Mouse (Mus musculus) heart, postnatal 36 days (tissue): Measurements from ENCODE around the gene Lck. TPM values are rescaled to one million over a fixed set of nuclear protein-coding genes. Genes with fewer than 3 reads are reported as not detected.

Experiments used
- DNase-seq, 2 experiments: peaks; one replicate each; pipeline ENCODE4 v3.0.0; 2021 to 2022
- intact Hi-C: fragments of 180-260 bp; cut with DNase I; formaldehyde crosslinking; loops from one replicate; pipeline ENCODE4 v1.15.1; 2025
- total RNA-seq, 2 experiments: library from RNA; stranded (reverse); gene quantifications; 2 replicates each; pipeline ENCODE4 v1.2.3; 2021

Gene Lck
- total RNA-seq, result 1 to 10 TPM in 1 of 2 experiments, under 1 TPM in 1; 0.72 to 1.5 TPM

- DNase-seq, result no peak
- intact Hi-C loops, result no loop called here
Measured at GRCm38 (mm10) chr4:129573430-129573829, at the start of gene Lck. Lck (minus strand) TSS chr4:129573641.

- intact Hi-C loops, result no loop called here
Measured at GRCm38 (mm10) chr4:129622803-129623535, 49.5 kb upstream of the Lck start.

GRCm38 (mm10) chr4:129622120-129622802 is 48.8 kb upstream of the Lck start:
- DNase-seq, result no peak
- intact Hi-C loops, result no loop called here

More at GRCm38 (mm10) chr4:129622803-129623535, 49.5 kb upstream of the Lck start:
- no peak for DNase-seq

- intact Hi-C loops, result no loop called here
- peak; percentile 49 for DNase-seq
Measured at GRCm38 (mm10) chr4:129621283-129621841, 47.9 kb upstream of the Lck start.

GRCm38 (mm10) chr4:129620419-129621282 is 47.2 kb upstream of the Lck start:
- no peak for DNase-seq

GRCm38 (mm10) chr4:129618786-129619691 is 45.6 kb upstream of the Lck start, which contains the start of gene Iqcc:
Iqcc (minus strand) TSS chr4:129619099.
- intact Hi-C loops, result no loop called here
- DNase-seq, result peak; percentile 95 to 96

More at GRCm38 (mm10) chr4:129620419-129621282, 47.2 kb upstream of the Lck start:
- intact Hi-C loops, result no loop called here

GRCm38 (mm10) chr4:129618031-129618430 is 44.6 kb upstream of the Lck start:
- intact Hi-C loops, result no loop called here

GRCm38 (mm10) chr4:129617121-129617641 is 43.7 kb upstream of the Lck start:
- DNase-seq, result no peak
- intact Hi-C loops, result no loop called here

More at GRCm38 (mm10) chr4:129618031-129618430, 44.6 kb upstream of the Lck start:
- DNase-seq, result no peak

- no peak for DNase-seq
- intact Hi-C loops, result no loop called here
Measured at GRCm38 (mm10) chr4:129616631-129617030, 43.2 kb upstream of the Lck start.

GRCm38 (mm10) chr4:129615801-129616290 is 42.4 kb upstream of the Lck start:
- no peak for DNase-seq
- intact Hi-C loops, result no loop called here

GRCm38 (mm10) chr4:129614093-129614492 is 40.7 kb upstream of the Lck start, which contains the start of gene Dcdc2b:
Dcdc2b (minus strand) TSS chr4:129614257.
- intact Hi-C loops, result no loop called here
- peak; percentile 26 to 36 for DNase-seq

GRCm38 (mm10) chr4:129610472-129610871 is 37.0 kb upstream of the Lck start:
- DNase-seq, result no peak
- intact Hi-C loops, result no loop called here

- no peak for DNase-seq
- intact Hi-C loops, result no loop called here
Measured at GRCm38 (mm10) chr4:129610026-129610425, 36.6 kb upstream of the Lck start.

- no peak for DNase-seq
- intact Hi-C loops, result loop anchor here (2.0 to 10.0 kb wide), 3 partner anchors 60 to 274 kb away; partner anchors contain the start of genes Rbbp4 and Zbtb8os
Measured at GRCm38 (mm10) chr4:129609139-129609631, 35.7 kb upstream of the Lck start.

- intact Hi-C loops, result loop anchor here (1.0 to 10.0 kb wide), 4 partner anchors 23 to 274 kb away; partner anchors contain the start of genes Rbbp4 and Zbtb8os
- peak; percentile 76 to 79 for DNase-seq
Measured at GRCm38 (mm10) chr4:129608426-129609025, 35.1 kb upstream of the Lck start.

GRCm38 (mm10) chr4:129600233-129601158 is 27.1 kb upstream of the Lck start, which contains the start of the genes Eif3i and Tmem234:
Eif3i (minus strand) TSS chr4:129600648.
Tmem234 (plus strand) TSS chr4:129600668.
- intact Hi-C loops, result loop anchor here (5.0 to 10.0 kb wide), 2 partner anchors 138 to 266 kb away; partner anchors contain the start of genes Bsdc1, Rbbp4 and Zbtb8os
- DNase-seq, result peak; percentile 78 to 86

GRCm38 (mm10) chr4:129588865-129589264 is 15.4 kb upstream of the Lck start:
- DNase-seq, result no peak
- intact Hi-C loops, result loop anchor here (5.0 kb wide), 1 partner anchor 42 kb away; no protein-coding TSS in a partner anchor
